Mouse (Mus musculus) hindbrain, embryonic 16.5 days (tissue): Measurements from ENCODE around the gene Sdsl. TPM values are rescaled to one million over a fixed set of nuclear protein-coding genes. Genes with fewer than 3 reads are reported as not detected.

ENCODE experiments used
- ATAC-seq: fragments of 200-750 bp; cut with Nextera tagmentation; 2 replicates; pipeline ENCODE4 v1.8.0; 2017; ENCODE audit warnings: moderate TSS enrichment, moderate library complexity
- H3K27ac ChIP-seq: fragments of 300-500 bp; sonication (generic); 2 replicates; pipeline ENCODE4 v1.5.1; 2014; ENCODE audit warnings: low read depth, mild to moderate bottlenecking, control low read depth, low read length, moderate library complexity
- H3K27me3 ChIP-seq: fragments of 300-500 bp; sonication (generic); replicated peaks from 2 replicates; pipeline ENCODE4 v1.6.1; 2014; ENCODE audit warnings: low read length; ENCODE audit not compliant: control insufficient read depth, insufficient read depth
- H3K36me3 ChIP-seq: fragments of 300-500 bp; sonication (generic); 2 replicates; pipeline ENCODE4 v1.6.1; 2014; ENCODE audit warnings: mild to moderate bottlenecking, low read length, moderate library complexity, mixed read lengths; ENCODE audit not compliant: control insufficient read depth, insufficient read depth
- H3K4me1 ChIP-seq: fragments of 300-500 bp; sonication (generic); 2 replicates; pipeline ENCODE4 v1.6.1; 2014; ENCODE audit warnings: low read depth, low read length; ENCODE audit not compliant: control insufficient read depth, insufficient read depth
- H3K4me2 ChIP-seq: fragments of 300-500 bp; sonication (generic); 2 replicates; pipeline ENCODE4 v1.6.1; 2014; ENCODE audit warnings: mild to moderate bottlenecking, low read length, control low read depth, moderate library complexity
- H3K4me3 ChIP-seq: fragments of 300-500 bp; sonication (generic); 2 replicates; pipeline ENCODE4 v1.5.1; 2014; ENCODE audit warnings: mild to moderate bottlenecking, low read length, control low read depth, moderate library complexity
- H3K9ac ChIP-seq: fragments of 300-500 bp; sonication (generic); 2 replicates; pipeline ENCODE4 v1.6.1; 2014; ENCODE audit warnings: low read depth, mild to moderate bottlenecking, control low read depth, low read length, moderate library complexity
- H3K9me3 ChIP-seq: fragments of 300-500 bp; sonication (generic); 2 replicates; pipeline ENCODE4 v1.6.1; 2014; ENCODE audit warnings: mild to moderate bottlenecking, low read length, moderate library complexity; ENCODE audit not compliant: control insufficient read depth
- WGBS: fragments of 180-500 bp; shearing (Covaris S2); extraction: QIAGEN DNeasy Blood & Tissue Kit; methylation state at CpG from one replicate; pipeline ENCODE4 v1.1.7; 2014; 5-methylcytosine and 5-hydroxymethylcytosine counted together
- polyA plus RNA-seq: library from polyadenylated mRNA; unstranded; fragments of >200 nt; fragmentation: Nextera tagmentation; extraction: Ambion mirVana; gene quantifications from 2 replicates; pipeline ENCODE4 v1.2.1, GENCODE M21; 2015

The Sdsl gene
- polyA plus RNA-seq, 1 experiment from 2014 or later, result 9.4 TPM

GRCm38 (mm10) chr5:120436885-120437495 lies 35.6 kb downstream of the Sdsl start:
- peak overlapping the region; percentile 47 for H3K9ac ChIP-seq
- H3K4me2 ChIP-seq, result peak overlapping the region; percentile 68
- no peaks in the 10 kb centered on the region for H3K36me3 ChIP-seq
- H3K27me3 ChIP-seq, result peaks cover 25% of the 10 kb centered on the region
- peak overlapping the region; percentile 49 for H3K4me3 ChIP-seq
- H3K4me1 ChIP-seq, result peaks cover 16% of the 10 kb centered on the region
- WGBS, result under 1% methylated on average over 18 of the region's 18 CpGs
- no peaks in the 10 kb centered on the region for H3K9me3 ChIP-seq
- no peak for ATAC-seq
- H3K27ac ChIP-seq, result peak overlapping the region; percentile 71

- H3K27ac ChIP-seq, result peak overlapping the region; percentile 73
- under 1% methylated on average over 42 of the region's 47 CpGs for WGBS
- H3K27me3 ChIP-seq, result peaks cover 25% of the 10 kb centered on the region
- peaks cover 16% of the 10 kb centered on the region for H3K4me1 ChIP-seq
- peak overlapping the region; percentile 49 for H3K4me3 ChIP-seq
- peak overlapping the region; percentile 63 for H3K9ac ChIP-seq
- no peak for ATAC-seq
- H3K4me2 ChIP-seq, result peak overlapping the region; percentile 68
- H3K9me3 ChIP-seq, result no peaks in the 10 kb centered on the region
- no peaks in the 10 kb centered on the region for H3K36me3 ChIP-seq
Observed at GRCm38 (mm10) chr5:120435731-120436501, 36.7 kb downstream of the Sdsl start.

DNA sequence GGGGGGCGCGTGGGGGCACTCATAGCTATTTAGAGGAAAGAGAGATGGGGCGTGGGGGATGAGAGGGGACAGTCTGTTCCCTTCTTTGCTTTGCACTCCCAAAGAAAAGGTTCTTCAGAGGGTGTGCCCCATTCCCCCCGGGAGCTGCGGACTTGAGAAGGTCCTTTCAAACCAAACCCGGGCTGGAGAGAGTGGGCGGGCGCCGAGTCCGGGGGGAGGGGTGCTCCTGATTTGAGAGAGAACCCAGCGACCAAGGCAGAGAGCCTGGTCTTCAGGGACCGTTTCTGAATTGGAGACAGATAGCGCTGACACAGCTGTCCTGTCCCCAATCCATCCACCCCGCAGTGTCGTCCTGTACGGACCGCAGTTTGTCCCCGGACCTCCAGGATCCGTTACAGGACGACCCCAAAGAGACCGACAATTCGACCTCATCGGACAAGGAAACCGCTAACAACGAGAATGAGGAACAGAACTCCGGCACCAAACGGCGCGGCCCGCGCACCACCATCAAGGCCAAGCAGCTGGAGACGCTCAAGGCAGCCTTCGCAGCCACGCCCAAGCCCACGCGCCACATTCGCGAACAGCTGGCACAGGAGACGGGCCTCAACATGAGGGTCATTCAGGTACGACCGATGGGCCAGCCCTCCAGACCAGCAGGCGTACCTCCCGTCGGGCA lies 37.5 kb downstream of the Sdsl start:
- Histone ChIP-seq H3K36me3 (no peaks in the 10 kb centered on the region), H3K4me2 (peak overlapping the region; percentile 68), H3K9ac (peak overlapping the region; percentile 63), H3K4me1 (peaks cover 14% of the 10 kb centered on the region), H3K9me3 (no peaks in the 10 kb centered on the region), H3K4me3 (peak overlapping the region; percentile 49), H3K27me3 (peaks cover 29% of the 10 kb centered on the region), H3K27ac (peak overlapping the region; percentile 73)
- under 1% methylated on average over 44 of the region's 44 CpGs for WGBS
- ATAC-seq, result no peak

GRCm38 (mm10) chr5:120434231-120434735 lies 38.3 kb downstream of the Sdsl start:
- Histone ChIP-seq H3K27me3 (peaks cover 27% of the 10 kb centered on the region), H3K36me3 (no peaks in the 10 kb centered on the region), H3K27ac (peak overlapping the region; percentile 73), H3K9ac (peak overlapping the region; percentile 63), H3K9me3 (no peaks in the 10 kb centered on the region), H3K4me3 (peak overlapping the region; percentile 49), H3K4me1 (peaks cover 7% of the 10 kb centered on the region), H3K4me2 (peak overlapping the region; percentile 68)
- no peak for ATAC-seq
- WGBS, result 3% methylated on average over 21 of the region's 21 CpGs

GRCm38 (mm10) chr5:120433135-120433760 lies 39.4 kb downstream of the Sdsl start:
- ATAC-seq, result no peak
- WGBS, result 2% methylated on average over 13 of the region's 13 CpGs

GRCm38 (mm10) chr5:120432486-120433015 lies 40.1 kb downstream of the Sdsl start:
- H3K36me3 ChIP-seq, result no peaks in the 10 kb centered on the region
- peaks cover 25% of the 10 kb centered on the region for H3K27me3 ChIP-seq
- peak overlapping the region; percentile 28; the same call in 1 of the 2 replicates for H3K4me2 ChIP-seq
- H3K9ac ChIP-seq, result peak overlapping the region; percentile 68
- H3K9me3 ChIP-seq, result no peaks in the 10 kb centered on the region
- H3K27ac ChIP-seq, result peak overlapping the region; percentile 65
- 1% methylated on average over 9 of the region's 9 CpGs for WGBS
- H3K4me3 ChIP-seq, result peak overlapping the region; percentile 49
- H3K4me1 ChIP-seq, result peaks cover 3% of the 10 kb centered on the region; the same call in 1 of the 2 replicates
- ATAC-seq, result no peak

More at GRCm38 (mm10) chr5:120433135-120433760, 39.4 kb downstream of the Sdsl start:
- Histone ChIP-seq H3K4me1 (peaks cover 7% of the 10 kb centered on the region), H3K4me3 (peak overlapping the region; percentile 49), H3K9me3 (no peaks in the 10 kb centered on the region), H3K27ac (peak overlapping the region; percentile 73), H3K9ac (peak overlapping the region; percentile 63), H3K27me3 (peaks cover 25% of the 10 kb centered on the region), H3K36me3 (no peaks in the 10 kb centered on the region), H3K4me2 (peak overlapping the region; percentile 68)

DNA sequence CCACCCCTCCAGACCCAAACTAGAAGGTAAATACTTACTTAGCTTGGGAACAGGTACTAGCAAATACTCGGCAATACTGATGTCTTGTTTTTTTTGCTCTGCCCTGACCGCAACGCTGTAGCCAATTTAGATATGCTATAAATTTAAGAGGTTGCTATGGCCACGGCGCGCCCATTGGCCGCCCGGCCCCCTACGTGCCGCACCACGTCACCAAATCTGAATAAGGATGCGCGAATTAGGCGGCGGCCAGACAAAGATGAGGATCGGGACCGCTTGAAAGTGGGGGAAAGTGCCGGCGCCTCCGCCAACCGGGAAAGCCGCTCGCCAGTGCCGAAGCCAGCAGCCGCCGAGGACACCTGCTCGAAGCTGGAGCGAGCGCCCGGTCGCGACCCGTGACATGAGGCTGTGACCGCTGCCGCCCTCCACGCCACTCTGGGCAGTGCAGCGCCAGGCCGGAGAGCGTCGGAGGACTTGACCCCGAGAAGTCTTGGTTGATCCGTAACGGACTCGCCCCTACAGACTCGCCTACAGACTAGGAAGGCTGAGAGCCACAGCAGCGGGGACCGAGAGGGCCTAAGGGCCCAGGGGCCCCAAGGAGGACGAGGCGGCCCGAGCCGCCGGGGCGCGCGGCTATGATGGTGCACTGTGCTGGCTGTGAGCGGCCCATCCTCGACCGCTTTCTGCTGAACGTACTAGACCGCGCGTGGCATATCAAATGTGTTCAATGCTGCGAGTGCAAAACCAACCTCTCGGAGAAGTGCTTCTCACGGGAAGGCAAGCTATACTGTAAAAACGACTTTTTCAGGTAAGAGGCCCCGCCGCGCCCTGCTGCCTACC lies 40.7 kb downstream of the Sdsl start, which contains the start of gene Lhx5:
Gene Lhx5 (plus strand): TSS at position 51 of the 837 bp plus-strand sequence.
- H3K4me3 ChIP-seq, result peak within 1 kb of the TSS; percentile 49
- peak within 1 kb of the TSS; percentile 86 for H3K27ac ChIP-seq
- H3K9ac ChIP-seq, result peak within 1 kb of the TSS; percentile 68
- peaks cover 27% of the 10 kb centered on the region for H3K27me3 ChIP-seq
- H3K36me3 ChIP-seq, result no peaks in the 10 kb centered on the region
- peaks cover 3% of the 10 kb centered on the region; the same call in 1 of the 2 replicates for H3K4me1 ChIP-seq
- peak within 1 kb of the TSS; percentile 46 for H3K4me2 ChIP-seq
- peak; percentile 82 for ATAC-seq
- H3K9me3 ChIP-seq, result no peaks in the 10 kb centered on the region
- WGBS, result under 1% methylated on average over 60 of the region's 69 CpGs
